Mouse (Mus musculus) intestine, postnatal 0 days (tissue): ENCODE results near the gene Ankrd11. TPM values are rescaled to one million over a fixed set of nuclear protein-coding genes. Genes with fewer than 3 reads are reported as not detected.

Source experiments
- ATAC-seq: fragments of 200-750 bp; cut with Nextera tagmentation; 2 replicates; pipeline ENCODE4 v1.8.0; 2017; ENCODE audit warnings: mild to moderate bottlenecking, moderate TSS enrichment, moderate library complexity
- H3K27ac ChIP-seq: fragments of 300-500 bp; sonication (generic); 2 replicates; pipeline ENCODE4 v1.5.1; 2014; ENCODE audit warnings: mild to moderate bottlenecking, low read depth, low read length, moderate library complexity
- H3K27me3 ChIP-seq: fragments of 300-500 bp; sonication (generic); replicated peaks from 2 replicates; pipeline ENCODE4 v1.6.1; 2014; ENCODE audit warnings: low read length, mixed read lengths; ENCODE audit not compliant: control insufficient read depth, insufficient read depth
- H3K36me3 ChIP-seq: fragments of 300-500 bp; sonication (generic); 2 replicates; pipeline ENCODE4 v1.6.1; 2014; ENCODE audit warnings: mild to moderate bottlenecking, moderate library complexity; ENCODE audit not compliant: control insufficient read depth, insufficient read depth
- H3K4me1 ChIP-seq: fragments of 300-500 bp; sonication (generic); replicated peaks from 2 replicates; pipeline ENCODE4 v1.6.1; 2014; ENCODE audit warnings: antibody characterized with exemption, low read length, mixed read lengths; ENCODE audit not compliant: control insufficient read depth, insufficient read depth
- H3K4me2 ChIP-seq: fragments of 300-500 bp; sonication (generic); replicated peaks from 2 replicates; pipeline ENCODE4 v1.6.1; 2014; ENCODE audit warnings: low read depth, mild to moderate bottlenecking, moderate library complexity
- H3K4me3 ChIP-seq: fragments of 300-500 bp; sonication (generic); 2 replicates; pipeline ENCODE4 v1.5.1; 2014; ENCODE audit warnings: low read depth, low read length
- H3K9ac ChIP-seq: fragments of 300-500 bp; sonication (generic); 2 replicates; pipeline ENCODE4 v1.6.1; 2014; ENCODE audit warnings: mild to moderate bottlenecking, low read depth, low read length
- H3K9me3 ChIP-seq: fragments of 300-500 bp; sonication (generic); 2 replicates; pipeline ENCODE4 v1.6.1; 2016; ENCODE audit warnings: mixed run types; ENCODE audit not compliant: control insufficient read depth
- CTCF ChIP-seq: sonication (generic); IDR thresholded peaks from 2 replicates; pipeline ENCODE4 v1.5.1; 2016; ENCODE audit warnings: low read depth, mild to moderate bottlenecking, control low read depth, antibody characterized with exemption, moderate library complexity
- WGBS: fragments of 180-500 bp; shearing (Covaris S2); extraction: QIAGEN DNeasy Blood & Tissue Kit; methylation state at CpG from one replicate; pipeline ENCODE4 v1.1.7; 2014; 5-methylcytosine and 5-hydroxymethylcytosine counted together
- polyA plus RNA-seq: library from polyadenylated mRNA; unstranded; fragments of >200 nt; fragmentation: Nextera tagmentation; extraction: Ambion mirVana; gene quantifications from 2 replicates; pipeline ENCODE4 v1.2.1, GENCODE M21; 2015

Gene Ankrd11
- polyA plus RNA-seq, 1 experiment from 2014 or later = 41.2 TPM

DNA sequence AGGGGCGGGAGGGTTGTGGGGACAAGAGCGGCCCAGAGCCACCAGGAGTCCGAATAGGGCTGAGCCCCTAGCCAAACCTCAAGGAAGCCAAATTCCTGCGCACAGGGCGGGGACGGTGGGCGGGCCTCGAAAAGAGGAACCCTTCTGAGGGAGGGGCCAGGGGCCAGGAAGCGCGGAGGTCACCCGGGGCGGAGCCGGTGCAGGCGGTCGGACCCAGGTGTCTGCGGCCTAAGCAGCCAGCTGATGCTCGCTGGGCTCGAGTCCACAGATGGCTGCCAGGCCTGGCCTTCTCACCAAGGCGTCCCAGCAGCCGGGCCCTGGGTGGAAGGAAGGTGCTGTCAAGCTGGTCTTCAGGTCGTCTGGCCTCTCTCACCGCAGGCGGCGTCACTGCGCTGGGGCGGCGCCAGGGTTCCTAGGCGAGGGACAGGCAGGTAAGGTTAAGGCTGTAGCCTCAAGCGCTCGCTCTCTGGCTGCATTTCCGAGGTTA, 171.7 kb downstream of the Ankrd11 start:
- Histone ChIP-seq H3K36me3 (no peaks in the 10 kb centered on the region), H3K4me2 (peak overlapping the region; percentile 48), H3K27me3 (no peaks in the 10 kb centered on the region), H3K27ac (no peak overlapping the region), H3K9ac (no peak overlapping the region), H3K9me3 (no peaks in the 10 kb centered on the region), H3K4me1 (0 out of 2 replicates have a peak, but pooled peaks cover 3% of the 10 kb centered on the region), H3K4me3 (no peak overlapping the region)
- TF ChIP-seq CTCF = no peak
- 28% methylated on average over 30 of the region's 31 CpGs for WGBS
- ATAC-seq = peak; percentile 42; the same call in 1 of the 2 replicates

DNA sequence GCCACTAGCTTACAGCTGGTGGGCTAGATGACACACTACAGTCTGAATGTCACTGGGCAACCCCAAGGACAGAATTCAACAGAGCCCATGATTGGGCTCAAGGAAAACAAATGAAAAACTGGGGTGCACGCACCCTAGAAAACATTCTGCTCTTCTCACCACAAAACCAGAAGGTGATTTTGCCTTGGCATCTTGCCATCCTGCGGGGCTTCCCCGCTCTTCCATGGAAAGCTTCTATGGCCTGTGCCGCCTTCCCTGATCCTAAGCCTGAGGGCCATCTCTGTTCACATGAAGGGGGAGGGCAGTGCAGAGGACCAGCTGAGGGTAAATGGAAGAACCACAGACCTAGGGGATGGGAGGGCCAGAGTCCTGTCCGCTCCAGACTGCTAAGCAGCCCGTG, 174.1 kb downstream of the Ankrd11 start:
- H3K9me3 ChIP-seq = no peaks in the 10 kb centered on the region
- no peak for TF ChIP-seq CTCF
- no peak overlapping the region for H3K27ac ChIP-seq
- 79% methylated on average over 6 of the region's 6 CpGs for WGBS
- H3K4me3 ChIP-seq = no peak overlapping the region
- H3K4me2 ChIP-seq = no peak overlapping the region
- H3K27me3 ChIP-seq = no peaks in the 10 kb centered on the region
- no peak for ATAC-seq
- H3K36me3 ChIP-seq = no peaks in the 10 kb centered on the region
- 0 out of 2 replicates have a peak, but pooled peaks cover 3% of the 10 kb centered on the region for H3K4me1 ChIP-seq
- no peak overlapping the region for H3K9ac ChIP-seq

DNA sequence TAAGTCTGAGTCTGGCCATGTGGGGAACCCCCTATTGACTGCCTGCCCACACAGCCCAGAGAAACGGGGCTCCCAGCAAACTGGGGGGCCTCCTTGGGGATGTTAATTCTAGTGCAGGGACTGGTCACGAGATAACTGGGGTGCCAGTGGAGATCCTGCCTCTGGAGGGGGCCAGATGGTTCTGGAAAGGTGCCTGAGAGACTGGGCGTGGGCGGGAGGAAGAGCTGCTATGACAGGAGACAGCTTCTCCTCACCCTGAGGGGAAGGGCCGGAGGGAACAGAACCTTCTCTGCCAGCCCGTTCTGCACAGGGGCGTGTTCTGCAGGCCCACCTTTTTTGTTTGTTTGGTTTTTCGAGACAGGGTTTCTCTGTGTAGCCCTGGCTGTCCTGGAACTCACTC, 175.8 kb downstream of the Ankrd11 start:
- H3K9ac ChIP-seq = no peak overlapping the region
- H3K27me3 ChIP-seq = no peaks in the 10 kb centered on the region
- H3K9me3 ChIP-seq = no peaks in the 10 kb centered on the region
- 0 out of 2 replicates have a peak, but pooled peaks cover 3% of the 10 kb centered on the region for H3K4me1 ChIP-seq
- H3K27ac ChIP-seq = no peak overlapping the region
- H3K4me3 ChIP-seq = no peak overlapping the region
- H3K4me2 ChIP-seq = no peak overlapping the region
- no peak for TF ChIP-seq CTCF
- H3K36me3 ChIP-seq = no peaks in the 10 kb centered on the region
- 79% methylated on average over 8 of the region's 8 CpGs for WGBS
- ATAC-seq = no peak

- H3K27ac ChIP-seq = no peak overlapping the region
- H3K4me2 ChIP-seq = 0 out of 2 replicates have a peak overlapping the region, but pooled peaks have one; percentile 24
- H3K4me3 ChIP-seq = no peak overlapping the region
- H3K36me3 ChIP-seq = no peaks in the 10 kb centered on the region
- WGBS = 68% methylated on average over 10 of the region's 10 CpGs
- peak; percentile 57 for TF ChIP-seq CTCF
- no peaks in the 10 kb centered on the region for H3K9me3 ChIP-seq
- no peaks in the 10 kb centered on the region for H3K27me3 ChIP-seq
- no peak for ATAC-seq
- H3K9ac ChIP-seq = no peak overlapping the region
- 0 out of 2 replicates have a peak, but pooled peaks cover 3% of the 10 kb centered on the region for H3K4me1 ChIP-seq
These were observed 176.6 kb downstream of the Ankrd11 start for GRCm38 (mm10) chr8:122865441-122865840.

- H3K9me3 ChIP-seq = no peaks in the 10 kb centered on the region
- H3K4me3 ChIP-seq = no peak overlapping the region
- H3K4me1 ChIP-seq = no peaks in the 10 kb centered on the region
- H3K27me3 ChIP-seq = no peaks in the 10 kb centered on the region
- TF ChIP-seq CTCF = no peak
- no peak for ATAC-seq
- H3K4me2 ChIP-seq = 0 out of 2 replicates have a peak overlapping the region, but pooled peaks have one; percentile 24
- H3K27ac ChIP-seq = no peak overlapping the region
- H3K36me3 ChIP-seq = no peaks in the 10 kb centered on the region
- H3K9ac ChIP-seq = no peak overlapping the region
- 55% methylated on average over 26 of the region's 26 CpGs for WGBS
These were observed 177.4 kb downstream of the Ankrd11 start for GRCm38 (mm10) chr8:122864719-122865129.

DNA sequence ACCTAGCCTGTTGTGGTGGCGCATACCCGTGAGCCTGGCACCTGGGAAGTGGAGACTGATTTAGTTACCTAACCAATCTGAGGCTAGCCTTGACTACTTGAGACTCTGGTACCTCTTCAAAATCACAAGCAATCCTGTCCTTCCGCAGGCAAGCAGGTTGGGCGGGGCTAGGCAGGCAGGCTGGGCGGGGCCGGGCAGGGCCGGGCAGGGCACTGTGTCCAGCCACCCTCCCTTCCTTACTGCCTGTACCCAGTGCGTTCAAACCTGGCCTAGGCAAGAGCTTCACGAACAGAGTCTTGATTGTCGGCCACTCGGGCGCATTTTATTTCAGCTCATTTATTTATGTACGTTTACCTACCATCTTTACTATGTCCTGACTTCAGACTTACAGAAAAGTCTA, 182.2 kb downstream of the Ankrd11 start:
- TF ChIP-seq CTCF = no peak
- H3K4me1 ChIP-seq = no peaks in the 10 kb centered on the region
- ATAC-seq = no peak
- no peaks in the 10 kb centered on the region for H3K9me3 ChIP-seq
- no peak overlapping the region for H3K4me2 ChIP-seq
- 43% methylated on average over 13 of the region's 13 CpGs for WGBS
- H3K27me3 ChIP-seq = no peaks in the 10 kb centered on the region
- no peak overlapping the region for H3K4me3 ChIP-seq
- no peak overlapping the region for H3K9ac ChIP-seq
- H3K36me3 ChIP-seq = no peaks in the 10 kb centered on the region
- no peak overlapping the region for H3K27ac ChIP-seq
